Comparison of ENCODE assay signal across 10 mouse cellular contexts in the genomic region with DNA sequence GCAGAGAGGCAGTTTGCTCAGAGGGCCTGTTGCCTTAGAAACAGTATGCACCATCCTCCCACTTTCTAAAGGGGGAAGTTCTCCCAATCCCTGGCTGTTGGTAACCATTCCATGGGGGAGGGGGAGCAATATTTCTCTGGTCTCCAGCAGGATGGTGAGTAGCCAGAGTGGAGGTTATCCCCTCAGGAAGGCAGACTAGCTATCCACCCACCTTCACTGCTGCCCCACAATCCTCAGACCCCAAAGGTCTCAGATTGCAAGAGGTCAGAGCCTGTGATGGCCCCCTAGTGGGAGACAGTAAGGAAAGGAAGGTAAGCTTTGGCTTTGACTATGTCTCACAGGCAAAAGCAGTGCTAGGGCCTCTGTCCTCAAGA. TPM values are rescaled to one million over a fixed set of nuclear protein-coding genes. Genes with fewer than 3 reads are reported as not detected.
DNase-seq lines count a peak whose midpoint lies in the region; ATAC-seq lines count a peak whose summit lies in the region.
"Had no signal": no experiment of that assay in that cellular context is flagged by ENCODE, and none has a peak within 500 bp of the region (broad histone marks: within the 10 kb centered on the region; RNA-seq: fewer than 3 reads in every experiment).

No protein-coding gene starts in this region.

- peaks cover 16% of the 10 kb centered on the region for H3K36me3 ChIP-seq in heart, embryonic 10.5 days
- peaks cover 14% of the 10 kb centered on the region for H3K36me3 ChIP-seq in hindbrain, embryonic 15.5 days
- 0 out of 2 replicates have a peak, but pooled peaks cover 8% of the 10 kb centered on the region for H3K36me3 ChIP-seq in stomach, embryonic 15.5 days

- peaks cover 85% of the 10 kb centered on the region for H3K4me1 ChIP-seq in heart, embryonic 10.5 days
- H3K4me1 ChIP-seq in hindbrain, embryonic 15.5 days (replicated peaks), result peaks cover 75% of the 10 kb centered on the region
- H3K4me1 ChIP-seq in stomach, embryonic 15.5 days, result peaks cover 65% of the 10 kb centered on the region

- H3K4me2 ChIP-seq in hindbrain, embryonic 15.5 days, result peak overlapping the region; percentile 89
- no peak overlapping the region; the same call in 1 of the 2 replicates for H3K4me2 ChIP-seq in stomach, embryonic 15.5 days

- no peak for DNase-seq in heart, embryonic 10.5 days (ENCODE audit: low spot score)
- DNase-seq in heart, postnatal 36 days, result no peak
- peak; percentile 54 to 74 for DNase-seq in right cerebral cortex, postnatal 10 days (ENCODE audit: low spot score in 2 of 2)
- DNase-seq in right cerebral cortex, postnatal 4 days, result no peak
- DNase-seq in ovary, adult 18-20 months (ENCODE audit: low spot score), result no peak
- no peak for DNase-seq in urinary bladder, postnatal 10 days (ENCODE audit: low spot score)
- DNase-seq: kidney, adult 9 months; thymus, postnatal 25 days had no signal

- no peak for ATAC-seq in hindbrain, embryonic 15.5 days (ENCODE audit: low FRiP score, low read depth)
- no peak for ATAC-seq in stomach, embryonic 15.5 days (ENCODE audit: insufficient read depth, low FRiP score, low read depth)

- 0 out of 2 replicates have a peak overlapping the region, but pooled peaks have one; percentile 42 for H3K27ac ChIP-seq in heart, embryonic 10.5 days
- H3K27ac ChIP-seq in hindbrain, embryonic 15.5 days (replicated peaks), result peak overlapping the region; percentile 78
- peak overlapping the region; percentile 79; the same call in 1 of the 2 replicates for H3K27ac ChIP-seq in stomach, embryonic 15.5 days

- H3K27me3 ChIP-seq in heart, embryonic 10.5 days (ENCODE audit: insufficient read depth, poor library complexity, severe bottlenecking), result no peaks in the 10 kb centered on the region
- no peaks in the 10 kb centered on the region for H3K27me3 ChIP-seq in hindbrain, embryonic 15.5 days
- H3K27me3 ChIP-seq in stomach, embryonic 15.5 days (replicated peaks), result no peaks in the 10 kb centered on the region

- intact Hi-C loops in heart, postnatal 36 days (cut with DNase I), result loop anchor here (5.0 kb wide), 1 partner anchor 47 kb away; no protein-coding TSS in a partner anchor

- H3K9me3 ChIP-seq in heart, embryonic 10.5 days, result no peaks in the 10 kb centered on the region
- no peaks in the 10 kb centered on the region for H3K9me3 ChIP-seq in hindbrain, embryonic 15.5 days
- H3K9me3 ChIP-seq in stomach, embryonic 15.5 days, result no peaks in the 10 kb centered on the region

- peak overlapping the region; percentile 26; the same call in 1 of the 2 replicates for H3K9ac ChIP-seq in hindbrain, embryonic 15.5 days
- H3K9ac ChIP-seq in stomach, embryonic 15.5 days, result no peak overlapping the region

- no peak overlapping the region for H3K4me3 ChIP-seq in heart, embryonic 10.5 days
- no peak overlapping the region for H3K4me3 ChIP-seq in hindbrain, embryonic 15.5 days
- H3K4me3 ChIP-seq in stomach, embryonic 15.5 days (replicated peaks), result no peak overlapping the region

RNA-seq across cellular contexts. Expression of gene Itm2c, which starts 5.3 kb away (rescaled TPM):
- 193 and 231 TPM in 2 replicates for polyA plus RNA-seq in heart, embryonic 10.5 days (2016; fragmentation: Nextera tagmentation; extraction: Ambion mirVana)
- 10 to 100 TPM; 61.5 to 66.5 TPM for total RNA-seq in heart, postnatal 36 days (2021)
- 204 TPM in 2 replicates for polyA plus RNA-seq in hindbrain, embryonic 15.5 days (2015; fragmentation: Nextera tagmentation; extraction: Ambion mirVana)
- 165 and 178 TPM in 2 replicates for polyA plus RNA-seq in stomach, embryonic 15.5 days (2015; fragmentation: Nextera tagmentation; extraction: Ambion mirVana)

RNA-seq across cellular contexts. Expression of gene 4933407L21Rik, which starts 28.9 kb away (rescaled TPM):
- polyA plus RNA-seq in heart, embryonic 10.5 days (2016; fragmentation: Nextera tagmentation; extraction: Ambion mirVana), result not detected in 2 replicates
- not detected for total RNA-seq in heart, postnatal 36 days (2021)
- polyA plus RNA-seq in hindbrain, embryonic 15.5 days (2015; fragmentation: Nextera tagmentation; extraction: Ambion mirVana), result 7.1 and 7.7 TPM in 2 replicates
- 0.39 and 0.58 TPM in 2 replicates for polyA plus RNA-seq in stomach, embryonic 15.5 days (2015; fragmentation: Nextera tagmentation; extraction: Ambion mirVana)

Comparison
In these comparisons a context has a peak if more than half of its experiments do, and no peak if none do; other contexts are left out.
1. DNase-seq: peak in right cerebral cortex, postnatal 10 days (2 of 2); none in heart, embryonic 10.5 days (single experiment), heart, postnatal 36 days (0 of 2), right cerebral cortex, postnatal 4 days (single experiment), ovary, adult 18-20 months (single experiment) and urinary bladder, postnatal 10 days (single experiment).
2. Peak in every context shown above with its lines, with median percentiles within 50 percentile points of each other: H3K27ac ChIP-seq.